Mouse (Mus musculus) stomach, embryonic 16.5 days (tissue): ENCODE measurements around the gene Sv2c. TPM values are rescaled to one million over a fixed set of nuclear protein-coding genes. Genes with fewer than 3 reads are reported as not detected.

Experiments
- ATAC-seq: fragments of 200-750 bp; cut with Nextera tagmentation; 2 replicates; pipeline ENCODE4 v1.8.0; 2017; ENCODE audit warnings: moderate number of reproducible peaks, moderate TSS enrichment; ENCODE audit not compliant: insufficient read depth, low FRiP score
- H3K27ac ChIP-seq: fragments of 300-500 bp; sonication (generic); 2 replicates; pipeline ENCODE4 v1.5.1; 2014; ENCODE audit warnings: low read length
- H3K27me3 ChIP-seq: fragments of 300-500 bp; sonication (generic); 2 replicates; pipeline ENCODE4 v1.6.1; 2014; ENCODE audit warnings: low read length, control low read depth, mixed read lengths; ENCODE audit not compliant: control insufficient read depth, insufficient read depth
- H3K36me3 ChIP-seq: fragments of 300-500 bp; sonication (generic); 2 replicates; pipeline ENCODE4 v1.6.1; 2014; ENCODE audit warnings: low read length; ENCODE audit not compliant: control insufficient read depth, insufficient read depth
- H3K4me1 ChIP-seq: fragments of 300-500 bp; sonication (generic); 2 replicates; pipeline ENCODE4 v1.6.1; 2014; ENCODE audit warnings: low read length, control low read depth, mixed read lengths; ENCODE audit not compliant: control insufficient read depth, insufficient read depth
- H3K4me2 ChIP-seq: fragments of 300-500 bp; sonication (generic); 2 replicates; pipeline ENCODE4 v1.6.1; 2014; ENCODE audit warnings: low read depth, low read length, mixed read lengths
- H3K4me3 ChIP-seq: fragments of 300-500 bp; sonication (generic); replicated peaks from 2 replicates; pipeline ENCODE4 v1.5.1; 2014; ENCODE audit warnings: mild to moderate bottlenecking, low read length
- H3K9ac ChIP-seq: fragments of 300-500 bp; sonication (generic); 2 replicates; pipeline ENCODE4 v1.6.1; 2014; ENCODE audit warnings: low read length
- H3K9me3 ChIP-seq: fragments of 300-500 bp; sonication (generic); replicated peaks from 2 replicates; pipeline ENCODE4 v1.6.1; 2016; ENCODE audit warnings: low read length, control low read depth; ENCODE audit not compliant: control insufficient read depth
- WGBS: fragments of 180-500 bp; shearing (Covaris S2); extraction: QIAGEN DNeasy Blood & Tissue Kit; methylation state at CpG from one replicate; pipeline ENCODE4 v1.1.7; 2014; 5-methylcytosine and 5-hydroxymethylcytosine counted together
- polyA plus RNA-seq: library from polyadenylated mRNA; unstranded; fragments of >200 nt; fragmentation: Nextera tagmentation; extraction: Ambion mirVana; gene quantifications from 2 replicates; pipeline ENCODE4 v1.2.1, GENCODE M21; 2015

Gene Sv2c
- polyA plus RNA-seq, 1 experiment from 2014 or later: 2.3 TPM

DNA sequence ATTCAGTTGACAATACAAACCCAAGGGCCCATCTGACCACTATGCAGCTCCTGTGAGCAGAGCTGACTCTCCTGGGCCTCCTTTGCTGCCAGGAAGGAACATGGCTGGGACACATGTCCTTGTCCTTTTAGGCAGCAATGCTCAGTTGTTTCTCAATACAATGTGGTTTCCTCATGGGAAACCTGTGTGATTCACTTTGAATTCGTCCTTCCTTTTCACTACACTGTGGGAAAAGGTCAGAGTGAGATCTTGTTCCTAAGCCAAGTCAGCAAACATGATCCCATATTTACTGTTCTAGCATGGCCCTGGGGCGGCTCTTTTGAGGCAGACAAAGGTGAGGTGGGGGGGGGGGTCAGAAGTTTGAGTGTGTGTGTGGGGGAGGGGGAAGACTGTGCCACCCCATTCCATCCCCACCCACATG, 208.2 kb downstream of the Sv2c start:
- ATAC-seq: peak; percentile 64; the same call in 1 of the 2 replicates
- Histone ChIP-seq H3K9ac (no peak overlapping the region), H3K4me2 (no peak overlapping the region), H3K36me3 (no peaks in the 10 kb centered on the region), H3K27me3 (no peaks in the 10 kb centered on the region), H3K9me3 (0 out of 2 replicates have a peak, but pooled peaks cover 3% of the 10 kb centered on the region), H3K4me3 (no peak overlapping the region), H3K4me1 (no peaks in the 10 kb centered on the region), H3K27ac (peak overlapping the region; percentile 9; the same call in 1 of the 2 replicates)
- WGBS: 54% methylated on average over 2 of the region's 2 CpGs

DNA sequence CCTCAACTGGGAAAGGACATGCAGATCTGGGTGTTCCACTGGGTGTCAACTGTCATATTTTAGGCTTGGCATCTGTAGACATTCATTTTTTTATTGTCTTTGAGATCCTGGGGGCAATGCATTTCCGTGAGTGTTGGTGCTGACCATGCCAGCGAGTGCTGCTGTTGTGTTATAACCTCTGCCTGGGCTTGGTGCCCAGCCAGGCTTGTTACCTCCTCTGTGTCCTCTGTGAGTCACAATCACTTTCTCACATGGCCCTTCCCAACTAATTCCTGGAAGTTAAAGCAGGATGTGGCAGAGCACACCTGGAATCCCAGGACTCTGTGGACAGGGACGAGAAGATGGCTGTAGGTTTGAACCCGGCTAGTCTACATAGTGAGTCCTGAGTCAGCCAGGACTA, 209.8 kb downstream of the Sv2c start:
- H3K27me3 ChIP-seq: no peaks in the 10 kb centered on the region
- ATAC-seq: no peak
- H3K4me2 ChIP-seq: no peak overlapping the region
- H3K4me1 ChIP-seq: no peaks in the 10 kb centered on the region
- WGBS: 83% methylated on average over 4 of the region's 4 CpGs
- no peaks in the 10 kb centered on the region for H3K36me3 ChIP-seq
- H3K9ac ChIP-seq: no peak overlapping the region
- H3K27ac ChIP-seq: no peak overlapping the region
- H3K9me3 ChIP-seq: 0 out of 2 replicates have a peak, but pooled peaks cover 3% of the 10 kb centered on the region
- H3K4me3 ChIP-seq: no peak overlapping the region

DNA sequence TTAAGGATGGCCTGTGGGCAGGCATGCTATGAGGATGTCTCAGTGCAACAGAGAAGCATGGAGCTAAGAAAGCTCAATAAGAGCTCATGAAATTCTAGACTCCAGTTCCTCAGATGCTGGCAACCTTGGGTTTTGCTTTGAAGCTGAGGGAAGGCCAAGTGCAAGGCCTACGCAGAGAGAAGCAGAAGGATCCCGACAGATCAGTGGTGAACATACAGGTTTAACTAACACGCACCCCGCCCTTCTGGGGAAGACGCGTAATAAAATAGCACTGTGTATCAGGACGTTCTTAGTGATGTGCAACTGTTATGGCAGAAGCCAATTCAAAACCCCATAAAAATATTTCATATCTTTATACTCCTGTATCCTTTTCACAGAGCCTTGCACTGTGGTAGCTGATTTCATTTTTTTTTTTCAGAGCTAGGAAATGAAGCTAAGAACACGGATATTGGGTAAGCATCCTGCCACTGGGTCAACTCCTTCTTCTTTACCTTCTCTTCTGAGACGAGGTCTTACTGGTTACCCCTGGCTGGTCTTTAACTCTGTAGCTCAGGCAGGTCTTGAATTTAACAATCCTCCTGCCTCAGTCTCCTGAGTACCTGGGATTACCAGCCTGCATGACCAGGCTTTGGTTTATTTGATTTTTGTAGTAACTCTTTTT, 213.6 kb downstream of the Sv2c start:
- WGBS: 87% methylated on average over 9 of the region's 9 CpGs

DNA sequence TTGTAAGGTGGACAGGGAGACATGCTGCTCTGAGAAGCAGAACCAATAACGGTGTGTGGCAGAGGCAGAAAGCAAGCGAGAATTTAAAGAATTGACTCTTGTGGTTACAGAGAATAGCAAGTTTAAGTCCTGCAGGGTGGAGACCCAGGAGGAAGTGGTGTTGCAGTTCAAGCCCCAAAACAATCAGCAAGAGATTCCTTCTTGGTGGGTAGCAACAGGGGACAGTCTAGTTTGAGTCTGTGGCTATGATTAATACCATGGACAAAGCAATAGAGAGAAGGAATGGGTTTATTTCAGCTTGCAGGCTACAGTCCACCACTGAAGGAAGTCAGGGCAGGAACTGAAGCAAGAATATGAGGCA, 219.4 kb downstream of the Sv2c start:
- Histone ChIP-seq H3K36me3 (no peaks in the 10 kb centered on the region), H3K9ac (no peak overlapping the region), H3K4me3 (no peak overlapping the region), H3K4me1 (no peaks in the 10 kb centered on the region), H3K27ac (no peak overlapping the region), H3K27me3 (no peaks in the 10 kb centered on the region), H3K4me2 (no peak overlapping the region), H3K9me3 (no peaks in the 10 kb centered on the region)
- ATAC-seq: no peak
- 81% methylated on average over 2 of the region's 2 CpGs for WGBS

More for the DNA sequence above, 213.6 kb downstream of the Sv2c start:
- Histone ChIP-seq H3K27me3 (no peaks in the 10 kb centered on the region), H3K27ac (no peak overlapping the region), H3K9me3 (0 out of 2 replicates have a peak, but pooled peaks cover 3% of the 10 kb centered on the region), H3K9ac (no peak overlapping the region), H3K4me3 (no peak overlapping the region), H3K4me1 (no peaks in the 10 kb centered on the region), H3K4me2 (no peak overlapping the region), H3K36me3 (no peaks in the 10 kb centered on the region)
- ATAC-seq: no peak

DNA sequence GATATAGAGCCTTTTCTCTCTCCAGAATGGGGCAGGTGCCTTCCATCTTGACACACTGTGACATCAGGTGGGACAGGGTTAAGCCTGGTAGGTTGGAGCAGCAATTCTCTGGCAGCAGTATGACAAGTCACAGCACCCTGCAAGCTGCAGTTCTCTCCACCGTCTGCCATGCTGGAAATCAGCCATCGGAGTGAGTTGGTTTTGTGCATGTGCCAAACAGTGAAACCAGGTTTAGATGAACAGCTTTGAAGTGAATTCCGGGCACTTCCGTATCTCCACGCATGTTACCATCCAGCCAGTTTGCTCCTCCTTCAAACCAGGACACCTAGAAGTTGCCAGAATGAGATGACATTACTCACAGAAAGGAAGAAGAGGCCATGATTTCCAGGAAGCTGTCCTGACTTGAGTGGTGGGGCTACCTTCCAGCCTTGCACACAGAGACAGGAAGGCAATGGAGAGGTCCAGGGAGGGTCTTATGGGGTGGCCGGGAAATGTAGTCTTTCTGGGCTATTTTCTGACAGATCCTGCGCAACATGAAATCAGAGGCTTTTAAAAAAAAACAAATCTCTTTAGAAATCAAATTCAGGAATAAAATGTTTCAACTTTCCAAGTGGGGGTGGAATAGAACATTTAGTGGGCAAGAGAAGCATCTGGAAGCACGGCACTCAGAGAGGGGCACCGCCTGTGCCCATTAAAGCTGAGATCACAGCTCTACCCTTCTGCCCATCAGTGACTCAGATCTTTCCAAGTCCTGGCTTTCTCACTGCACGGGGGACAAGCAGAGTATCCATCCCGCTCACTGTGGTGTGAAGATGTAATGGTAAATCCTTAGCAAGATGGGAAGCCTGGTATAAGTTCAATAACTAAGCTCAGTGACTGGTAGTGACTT, 220.0 kb downstream of the Sv2c start:
- Histone ChIP-seq H3K27me3 (no peaks in the 10 kb centered on the region), H3K36me3 (no peaks in the 10 kb centered on the region), H3K4me1 (no peaks in the 10 kb centered on the region), H3K4me2 (no peak overlapping the region), H3K9me3 (no peaks in the 10 kb centered on the region), H3K27ac (no peak overlapping the region), H3K9ac (no peak overlapping the region), H3K4me3 (no peak overlapping the region)
- 77% methylated on average over 11 of the region's 11 CpGs for WGBS
- ATAC-seq: no peak

DNA sequence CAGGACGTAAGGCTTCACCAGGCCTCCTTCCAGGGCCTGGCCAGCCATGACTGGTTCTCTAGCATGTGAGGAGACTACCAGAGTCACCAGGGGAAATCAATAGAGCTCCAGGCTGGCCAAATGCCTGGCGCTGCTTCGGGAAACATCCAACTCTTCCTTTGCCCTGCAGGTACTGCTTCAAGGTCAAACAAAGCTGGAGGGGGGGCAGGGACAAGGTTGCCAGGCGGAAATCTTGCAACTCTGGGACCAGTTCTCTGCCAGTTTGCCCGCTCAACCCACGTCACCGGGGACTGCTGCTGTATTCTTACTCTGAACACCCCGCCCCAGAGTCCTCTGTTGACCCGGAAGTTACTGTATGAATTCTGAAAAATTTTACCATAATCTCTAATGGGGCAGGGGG, 222.1 kb downstream of the Sv2c start:
- WGBS: 71% methylated on average over 9 of the region's 9 CpGs
- Histone ChIP-seq H3K27me3 (no peaks in the 10 kb centered on the region), H3K4me2 (no peak overlapping the region), H3K9ac (no peak overlapping the region), H3K4me1 (no peaks in the 10 kb centered on the region), H3K4me3 (no peak overlapping the region), H3K27ac (no peak overlapping the region), H3K36me3 (no peaks in the 10 kb centered on the region), H3K9me3 (no peaks in the 10 kb centered on the region)
- no peak for ATAC-seq

DNA sequence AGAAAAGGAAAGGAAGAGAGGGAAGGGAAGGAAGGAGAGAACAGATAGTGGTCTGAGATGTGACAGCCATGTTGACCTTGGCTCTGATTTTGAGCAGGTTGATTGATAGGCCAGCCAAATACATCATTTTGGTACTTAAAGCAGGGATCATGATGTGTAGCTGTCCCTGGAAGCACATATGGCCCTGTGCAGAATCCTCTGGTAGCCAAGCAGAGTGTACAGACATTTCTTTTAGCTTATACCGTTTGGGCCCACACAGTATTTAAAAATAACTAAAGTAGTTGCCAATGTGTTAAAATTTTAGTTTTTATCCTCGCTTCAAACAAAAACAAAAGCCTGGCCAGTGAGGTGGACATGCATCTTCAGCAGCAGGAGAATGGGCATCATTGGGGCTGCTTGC, 223.1 kb downstream of the Sv2c start:
- WGBS: 73% methylated on average over 2 of the region's 2 CpGs
- Histone ChIP-seq H3K27me3 (no peaks in the 10 kb centered on the region), H3K4me1 (no peaks in the 10 kb centered on the region), H3K4me2 (no peak overlapping the region), H3K9ac (no peak overlapping the region), H3K36me3 (no peaks in the 10 kb centered on the region), H3K27ac (no peak overlapping the region), H3K9me3 (no peaks in the 10 kb centered on the region), H3K4me3 (no peak overlapping the region)
- ATAC-seq: no peak

Other genes starting within 250 kb of the Sv2c start
- gene Iqgap2, start 240.7 kb downstream of the Sv2c start, polyA plus RNA-seq: 16.2 and 18.4 TPM in 2 replicates
- gene Gm20075, start 51.2 kb downstream of the Sv2c start, polyA plus RNA-seq: 18.2 and 29.0 TPM in 2 replicates
- gene Gm17190, start 50.5 kb downstream of the Sv2c start, polyA plus RNA-seq: not detected in 2 replicates